Mouse (Mus musculus): ENCODE measurements around the gene Gm44805.

The Gm44805 gene

DNA sequence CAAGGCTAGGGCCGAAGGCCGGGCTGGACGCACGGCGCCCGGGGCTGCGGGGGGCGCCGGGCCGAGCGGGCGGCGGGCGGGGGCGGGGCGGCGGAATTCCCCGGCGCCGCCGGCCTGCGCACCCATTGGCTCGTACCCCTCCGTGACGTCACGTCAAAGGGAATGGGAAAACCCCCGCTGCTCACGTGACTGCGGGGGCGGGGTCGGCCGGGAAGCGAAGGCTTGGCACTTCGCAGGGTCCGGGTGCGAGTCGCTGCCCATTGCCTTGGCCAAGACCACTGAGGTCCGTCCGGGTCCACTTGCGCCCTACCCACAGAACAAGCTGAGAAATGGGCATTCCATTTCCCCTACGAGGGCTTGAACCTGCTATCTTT is 51.9 kb downstream of the Gm44805 start, which contains the start of gene Relb:
TSS of gene Relb (minus strand) at position 78 of the 374 bp plus-strand sequence.
- peak; percentile 54 for DNase-seq (ENCODE audit: low read depth, low spot score)

DNA sequence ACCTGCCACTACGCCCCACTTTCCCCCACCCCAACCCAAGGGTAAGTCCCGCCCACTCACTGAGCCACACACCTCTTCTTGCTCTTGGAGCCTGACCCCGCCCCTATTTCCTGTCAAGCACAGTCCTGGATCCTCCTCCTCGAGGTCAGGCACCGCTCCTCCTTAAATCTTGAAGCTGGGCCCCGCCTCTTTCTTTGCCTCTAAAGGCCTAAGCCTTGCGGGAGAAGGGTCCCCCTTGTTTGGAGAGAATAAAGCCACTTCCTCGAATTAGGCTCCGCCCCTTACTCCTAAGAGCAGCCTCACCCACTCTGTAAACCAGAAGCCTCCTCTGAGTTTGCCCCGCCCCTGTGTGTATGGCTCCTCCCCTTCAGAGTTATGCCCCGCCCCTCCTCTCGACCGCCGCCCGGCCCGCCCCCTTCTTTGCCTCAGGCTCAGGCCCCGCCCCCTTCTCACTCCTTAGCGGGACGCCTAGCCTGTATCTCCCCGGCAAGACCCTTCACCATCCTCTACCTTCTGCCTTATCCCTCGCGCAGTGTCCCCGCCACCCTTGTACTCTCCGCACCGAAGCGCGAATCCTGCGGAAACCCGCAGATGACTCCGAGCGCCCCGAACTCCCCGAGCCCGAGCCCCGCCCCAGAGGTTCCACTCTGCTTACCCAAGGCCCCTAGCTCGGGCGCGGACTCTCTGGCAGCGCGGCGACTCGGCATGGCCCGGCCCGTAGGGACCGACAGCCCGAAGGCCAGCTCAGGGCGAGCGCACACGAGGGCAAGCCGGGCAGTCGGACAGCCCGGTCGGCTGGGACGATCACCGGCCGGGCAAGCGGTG is 52.5 kb downstream of the Gm44805 start:
- peak; percentile 50 for DNase-seq (ENCODE audit: low read depth, low spot score)

DNA sequence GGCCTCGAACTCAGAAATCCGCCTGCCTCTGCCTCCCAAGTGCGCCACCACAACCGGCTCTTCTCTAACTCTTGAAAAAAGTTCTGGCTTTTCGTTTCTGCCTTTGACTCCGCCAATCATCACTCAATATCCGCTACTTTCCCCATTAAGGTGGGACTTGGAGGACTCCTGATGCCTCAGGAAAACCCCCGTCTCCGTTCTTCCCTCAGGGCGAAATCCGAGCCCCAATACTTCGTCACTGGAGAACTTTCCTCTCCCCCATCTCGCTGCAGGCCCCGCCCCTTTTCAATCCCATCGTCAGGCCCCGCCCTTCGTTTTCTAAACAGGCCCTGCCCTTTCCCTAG is 53.1 kb downstream of the Gm44805 start:
- no peak for DNase-seq (ENCODE audit: low read depth, low spot score)

DNA sequence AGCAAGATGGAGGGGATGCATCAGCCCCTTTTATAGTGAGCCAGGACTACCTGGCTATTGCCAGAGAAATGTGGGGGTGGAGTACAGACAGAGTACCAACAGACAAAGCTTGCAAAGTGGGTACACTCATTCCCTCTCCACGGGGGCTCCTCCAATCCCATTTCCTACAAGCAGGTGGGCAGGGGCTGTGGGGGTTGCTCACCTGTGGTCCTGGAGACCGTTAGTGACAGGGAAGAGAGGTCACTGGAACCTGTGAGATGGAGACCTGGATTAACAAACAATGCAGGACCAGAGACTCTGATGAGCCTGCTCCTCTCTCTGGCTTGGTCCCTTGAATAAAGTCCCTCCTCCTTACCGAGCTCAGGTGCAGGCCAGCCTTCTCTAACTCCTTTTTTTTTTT is 53.5 kb downstream of the Gm44805 start:
- no peak for DNase-seq (ENCODE audit: low read depth, low spot score)

DNA sequence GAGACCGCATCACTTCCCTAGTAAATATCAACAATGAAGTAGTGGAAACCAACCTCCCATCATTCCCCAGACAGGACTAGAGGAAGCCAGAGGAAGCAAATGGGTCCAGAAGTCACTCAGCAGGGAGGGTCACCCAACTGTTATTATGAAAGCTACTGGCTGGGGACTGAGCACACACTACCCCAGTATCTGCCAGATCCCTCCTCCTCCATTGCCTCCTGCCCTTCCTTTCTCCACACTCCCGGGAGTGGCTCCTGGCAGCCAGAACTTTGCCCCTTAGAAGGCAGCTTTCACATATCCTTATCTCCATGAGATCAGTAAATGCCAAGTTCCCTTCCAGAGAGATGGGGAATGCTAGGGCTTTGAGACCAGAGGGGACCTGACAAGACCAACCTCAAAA is 57.8 kb downstream of the Gm44805 start:
- DNase-seq (ENCODE audit: low read depth, low spot score): no peak

DNA sequence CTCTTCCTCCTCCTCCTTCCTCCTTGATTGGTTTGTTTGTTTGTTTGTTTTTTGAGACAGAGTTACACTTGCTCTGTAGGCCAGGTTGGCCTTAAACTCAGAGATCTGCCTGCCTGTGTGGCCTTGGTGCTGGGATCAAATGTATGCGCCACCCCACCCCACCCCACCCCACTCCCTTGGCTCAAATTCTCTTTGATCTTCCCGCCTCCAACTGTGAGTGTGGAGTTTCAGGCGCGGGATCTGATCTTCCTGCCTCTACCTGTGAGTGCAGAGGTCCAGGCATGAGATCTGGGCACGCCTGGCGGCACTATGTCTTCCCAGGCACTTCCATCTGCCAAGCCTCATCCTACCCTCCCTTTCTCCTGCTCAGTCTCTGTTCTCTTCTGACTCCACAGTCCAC is 59.0 kb downstream of the Gm44805 start:
- no peak for DNase-seq (ENCODE audit: low read depth, low spot score)
